Mouse (Mus musculus) hindbrain, embryonic 11.5 days (tissue): ENCODE results near the gene Plpp1. TPM values are rescaled to one million over a fixed set of nuclear protein-coding genes. Genes with fewer than 3 reads are reported as not detected.

ENCODE experiments used
- ATAC-seq: fragments of 200-750 bp; cut with Nextera tagmentation; 2 replicates; pipeline ENCODE4 v1.8.0; 2017; ENCODE audit warnings: mild to moderate bottlenecking, moderate TSS enrichment, moderate library complexity; ENCODE audit not compliant: low FRiP score
- DNase-seq: peaks from one replicate; pipeline ENCODE4 v3.0.0-alpha.2; 2015; ENCODE audit warnings: low spot score
- H3K27ac ChIP-seq: fragments of 300-500 bp; sonication (generic); 2 replicates; pipeline ENCODE4 v1.5.1; 2014; ENCODE audit warnings: mild to moderate bottlenecking, low read depth, low read length
- H3K27me3 ChIP-seq: fragments of 300-500 bp; sonication (generic); 2 replicates; pipeline ENCODE4 v1.6.1; 2014; ENCODE audit warnings: mild to moderate bottlenecking, low read length, moderate library complexity, mixed read lengths; ENCODE audit not compliant: control insufficient read depth, insufficient read depth
- H3K36me3 ChIP-seq: fragments of 300-500 bp; sonication (generic); 2 replicates; pipeline ENCODE4 v1.6.1; 2014; ENCODE audit warnings: mild to moderate bottlenecking, low read length, moderate library complexity, mixed read lengths; ENCODE audit not compliant: control insufficient read depth, insufficient read depth
- H3K4me1 ChIP-seq: fragments of 300-500 bp; sonication (generic); replicated peaks from 2 replicates; pipeline ENCODE4 v1.6.1; 2014; ENCODE audit warnings: low read length, mixed read lengths; ENCODE audit not compliant: control insufficient read depth, insufficient read depth
- H3K4me2 ChIP-seq: fragments of 300-500 bp; sonication (generic); replicated peaks from 2 replicates; pipeline ENCODE4 v1.6.1; 2014; ENCODE audit warnings: mild to moderate bottlenecking, low read depth, low read length
- H3K4me3 ChIP-seq: fragments of 300-500 bp; sonication (generic); 2 replicates; pipeline ENCODE4 v1.5.1; 2014; ENCODE audit warnings: low read depth, low read length
- H3K9ac ChIP-seq: fragments of 300-500 bp; sonication (generic); 2 replicates; pipeline ENCODE4 v1.6.1; 2014; ENCODE audit warnings: low read depth, low read length
- H3K9me3 ChIP-seq: fragments of 300-500 bp; sonication (generic); 2 replicates; pipeline ENCODE4 v1.6.1; 2016; ENCODE audit warnings: low read length; ENCODE audit not compliant: control insufficient read depth
- WGBS: fragments of 180-500 bp; shearing (Covaris S2); extraction: QIAGEN DNeasy Blood & Tissue Kit; methylation state at CpG from one replicate; pipeline ENCODE4 v1.1.7; 2014; 5-methylcytosine and 5-hydroxymethylcytosine counted together
- polyA plus RNA-seq: library from polyadenylated mRNA; unstranded; fragments of >200 nt; fragmentation: Nextera tagmentation; extraction: Ambion mirVana; gene quantifications from 2 replicates; pipeline ENCODE4 v1.2.1, GENCODE M21; 2014

The Plpp1 gene
- polyA plus RNA-seq, 1 experiment from 2014 or later, result 24.0 TPM

GRCm38 (mm10) chr13:112867381-112867780, 66.8 kb downstream of the Plpp1 start:
- WGBS, result 94% methylated on average over 8 of the region's 8 CpGs
- no peak for ATAC-seq
- Histone ChIP-seq H3K4me2 (no peak overlapping the region), H3K27me3 (no peaks in the 10 kb centered on the region), H3K4me1 (no peaks in the 10 kb centered on the region), H3K4me3 (no peak overlapping the region), H3K9ac (no peak overlapping the region), H3K27ac (no peak overlapping the region), H3K36me3 (0 out of 2 replicates have a peak, but pooled peaks cover 4% of the 10 kb centered on the region), H3K9me3 (no peaks in the 10 kb centered on the region)
- DNase-seq, result no peak

GRCm38 (mm10) chr13:112870039-112870690, 69.6 kb downstream of the Plpp1 start:
- WGBS, result 85% methylated on average over 11 of the region's 11 CpGs
- no peak overlapping the region for H3K27ac ChIP-seq
- no peak overlapping the region for H3K4me3 ChIP-seq
- H3K9ac ChIP-seq, result no peak overlapping the region
- no peak for DNase-seq
- H3K4me1 ChIP-seq, result no peaks in the 10 kb centered on the region
- H3K4me2 ChIP-seq, result no peak overlapping the region
- H3K36me3 ChIP-seq, result 0 out of 2 replicates have a peak, but pooled peaks cover 4% of the 10 kb centered on the region
- ATAC-seq, result no peak
- H3K27me3 ChIP-seq, result no peaks in the 10 kb centered on the region
- H3K9me3 ChIP-seq, result no peaks in the 10 kb centered on the region

DNA sequence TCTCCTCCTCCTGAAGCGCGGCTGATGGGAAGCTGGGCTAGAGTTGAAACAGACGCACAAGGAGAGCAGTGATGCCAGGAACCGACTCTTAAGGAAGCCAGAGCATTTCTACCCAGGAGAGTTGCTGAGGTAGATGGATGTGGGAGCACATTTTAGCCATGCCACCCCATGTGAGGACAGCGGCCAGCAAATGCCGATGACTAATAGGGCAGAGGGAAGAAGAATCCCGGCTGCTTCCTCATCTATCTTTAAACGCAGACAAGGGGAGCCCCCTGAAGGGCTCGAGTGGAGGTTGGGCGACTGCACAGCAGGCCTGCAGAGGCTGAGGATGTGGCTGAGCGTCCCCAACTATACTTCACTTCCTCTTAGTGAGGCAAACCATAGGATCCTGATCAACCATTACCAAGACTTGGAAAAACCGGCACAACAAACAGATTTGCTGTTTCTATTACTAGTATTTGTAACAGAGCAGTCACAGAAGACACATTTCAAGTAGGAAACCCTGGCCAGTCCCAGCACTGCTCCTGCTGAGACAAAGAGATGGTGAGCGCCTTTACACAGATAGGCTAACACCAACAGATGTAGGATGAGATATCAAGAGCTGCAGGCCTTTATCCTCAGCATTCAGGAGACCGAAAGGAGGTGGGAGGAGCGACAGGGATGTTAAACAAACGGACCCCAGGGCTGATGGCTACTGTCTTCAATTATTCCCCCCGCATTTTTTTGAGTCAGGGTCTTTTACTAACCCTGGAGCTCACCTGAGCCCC, 71.1 kb downstream of the Plpp1 start:
- no peak for ATAC-seq

GRCm38 (mm10) chr13:112887234-112887633, 86.6 kb downstream of the Plpp1 start:
- Histone ChIP-seq H3K27ac (no peak overlapping the region), H3K9ac (no peak overlapping the region), H3K4me3 (no peak overlapping the region), H3K9me3 (no peaks in the 10 kb centered on the region), H3K27me3 (no peaks in the 10 kb centered on the region), H3K36me3 (peaks cover 15% of the 10 kb centered on the region), H3K4me2 (no peak overlapping the region), H3K4me1 (no peaks in the 10 kb centered on the region)
- WGBS, result 95% methylated on average over 12 of the region's 12 CpGs
- no peak for DNase-seq
- ATAC-seq, result no peak

More for the DNA sequence above, 71.1 kb downstream of the Plpp1 start:
- no peak overlapping the region for H3K4me3 ChIP-seq
- H3K4me2 ChIP-seq, result no peak overlapping the region
- H3K4me1 ChIP-seq, result no peaks in the 10 kb centered on the region
- 0 out of 2 replicates have a peak, but pooled peaks cover 4% of the 10 kb centered on the region for H3K36me3 ChIP-seq
- H3K27me3 ChIP-seq, result no peaks in the 10 kb centered on the region
- WGBS, result 83% methylated on average over 17 of the region's 17 CpGs
- no peak overlapping the region for H3K27ac ChIP-seq
- no peak overlapping the region for H3K9ac ChIP-seq
- DNase-seq, result no peak
- H3K9me3 ChIP-seq, result no peaks in the 10 kb centered on the region

DNA sequence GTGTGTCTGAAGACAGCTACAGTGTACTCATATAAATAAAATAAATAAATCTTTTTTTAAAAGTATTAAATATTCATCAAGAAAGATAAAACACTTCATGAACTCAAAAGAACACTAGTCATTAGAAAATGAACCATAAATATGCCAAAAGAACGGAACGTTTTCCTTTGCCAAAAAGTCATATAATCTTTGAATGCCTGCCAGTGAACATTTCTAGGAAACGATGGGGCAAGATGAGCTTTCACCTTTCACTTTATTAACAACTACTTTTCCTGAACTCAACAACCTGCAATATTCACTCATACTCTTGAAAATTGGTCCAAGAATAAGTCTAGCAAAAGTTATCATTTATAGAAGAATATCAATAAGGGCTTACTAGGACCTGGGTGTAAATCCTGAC, 101.6 kb downstream of the Plpp1 start:
- no peaks in the 10 kb centered on the region for H3K27me3 ChIP-seq
- H3K4me2 ChIP-seq, result no peak overlapping the region
- H3K27ac ChIP-seq, result no peak overlapping the region
- H3K9ac ChIP-seq, result no peak overlapping the region
- peaks cover 9% of the 10 kb centered on the region; the same call in 1 of the 2 replicates for H3K36me3 ChIP-seq
- ATAC-seq, result no peak
- no peak for DNase-seq
- H3K9me3 ChIP-seq, result no peaks in the 10 kb centered on the region
- no peak overlapping the region for H3K4me3 ChIP-seq
- no peaks in the 10 kb centered on the region for H3K4me1 ChIP-seq
- 98% methylated on average over 3 of the region's 3 CpGs for WGBS

DNA sequence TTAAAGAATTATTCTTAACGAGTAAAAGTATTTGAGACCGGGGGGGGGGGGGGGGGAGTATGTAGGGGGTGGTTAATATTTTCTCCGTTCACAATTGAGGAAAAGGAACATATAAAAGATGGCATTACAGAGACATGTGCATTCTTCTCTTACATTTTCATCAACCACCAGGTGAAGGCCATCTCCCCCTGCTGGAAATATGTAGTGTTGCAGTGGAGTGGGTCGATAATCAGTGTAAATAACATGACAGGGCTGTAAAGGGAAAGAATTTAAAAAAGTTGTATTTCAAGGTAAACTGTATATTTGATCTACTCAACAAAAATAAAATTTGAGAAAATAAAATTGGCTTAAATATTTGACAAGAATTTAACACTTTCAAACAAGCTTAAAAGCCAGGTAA, 109.1 kb downstream of the Plpp1 start:
- DNase-seq (peak; percentile 67), ATAC-seq (no peak)
- no peaks in the 10 kb centered on the region for H3K27me3 ChIP-seq
- no peak overlapping the region for H3K9ac ChIP-seq
- no peaks in the 10 kb centered on the region for H3K36me3 ChIP-seq
- no peaks in the 10 kb centered on the region for H3K9me3 ChIP-seq
- H3K4me3 ChIP-seq, result no peak overlapping the region
- 82% methylated on average over 4 of the region's 4 CpGs for WGBS
- no peaks in the 10 kb centered on the region for H3K4me1 ChIP-seq
- H3K4me2 ChIP-seq, result no peak overlapping the region
- H3K27ac ChIP-seq, result no peak overlapping the region

DNA sequence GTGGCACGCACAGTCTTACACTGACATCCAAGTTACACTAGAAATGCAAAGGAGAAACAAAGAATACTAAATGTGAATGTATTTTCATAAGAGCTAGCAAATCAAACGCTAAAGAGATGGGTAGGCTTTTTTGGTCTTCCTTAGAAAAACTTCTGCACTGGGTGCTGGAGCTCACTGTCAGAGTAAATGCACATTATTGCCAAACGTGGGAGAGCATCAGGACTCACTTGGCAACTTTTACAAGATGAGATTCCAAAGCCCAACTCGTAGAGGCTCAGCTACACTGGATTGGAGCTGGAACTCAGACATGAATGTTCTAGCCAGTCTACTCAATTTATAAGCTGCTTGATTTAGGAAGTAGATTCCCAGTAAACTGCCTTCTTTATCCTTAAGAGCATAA, 109.8 kb downstream of the Plpp1 start:
- Histone ChIP-seq H3K4me1 (no peaks in the 10 kb centered on the region), H3K36me3 (no peaks in the 10 kb centered on the region), H3K9me3 (no peaks in the 10 kb centered on the region), H3K27ac (no peak overlapping the region), H3K27me3 (no peaks in the 10 kb centered on the region), H3K4me3 (no peak overlapping the region), H3K9ac (no peak overlapping the region), H3K4me2 (no peak overlapping the region)
- DNase-seq (no peak), ATAC-seq (no peak)
- WGBS, result 94% methylated on average over 4 of the region's 4 CpGs
